Mouse (Mus musculus): ENCODE data around the gene Arhgap29.

DNA sequence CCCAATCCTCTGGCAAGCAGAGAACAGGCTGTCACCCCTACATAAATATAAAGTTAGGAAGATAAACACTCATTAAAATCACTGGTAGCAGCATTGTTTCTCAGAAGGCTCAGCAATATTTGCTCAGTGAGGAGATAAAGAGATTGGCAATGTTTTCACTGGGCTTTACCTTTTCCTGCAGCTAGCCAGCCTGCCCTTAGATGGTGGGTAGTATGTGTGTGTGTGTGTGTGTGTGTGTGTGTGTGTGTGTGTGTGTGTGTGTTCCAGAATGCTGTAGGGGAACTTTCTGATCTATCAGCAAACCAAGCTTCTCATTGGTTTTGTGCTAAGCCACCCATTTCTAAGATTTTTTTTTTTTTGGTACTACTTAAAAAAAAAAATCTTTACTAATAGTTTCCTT is 5.6 kb upstream of the Arhgap29 start:
- TF ChIP-seq GATA1 (IDR thresholded peaks at IDR 0.05; ENCODE audit: low read length) (no peak), TAL1 (IDR thresholded peaks at IDR 0.05; ENCODE audit: low read length) (no peak)

Measured in erythroblast, embryonic 14.5 days (primary cell).